Mouse (Mus musculus) bone marrow, adult 2 months (tissue): Measurements from ENCODE around the gene Ubash3b. TPM values are rescaled to one million over a fixed set of nuclear protein-coding genes. Genes with fewer than 3 reads are reported as not detected.

Source experiments
- H3K27ac ChIP-seq: fragments of 200-500 bp; 2 replicates; pipeline ENCODE4 v1.5.1; 2012; ENCODE audit warnings: low read depth, mild to moderate bottlenecking, control low read depth, inconsistent platforms, low read length; ENCODE audit not compliant: control insufficient read depth, poor library complexity, insufficient read depth
- H3K4me1 ChIP-seq: fragments of 200-500 bp; 2 replicates; pipeline ENCODE4 v1.6.1; 2011; ENCODE audit warnings: low read length; ENCODE audit not compliant: control insufficient read depth, insufficient read depth
- H3K4me3 ChIP-seq: fragments of 200-500 bp; replicated peaks from 2 replicates; pipeline ENCODE3; 2011; ENCODE audit warnings: mild to moderate bottlenecking, low read depth, low read length, control low read depth; ENCODE audit not compliant: control insufficient read depth
- CTCF ChIP-seq: fragments of 200-500 bp; IDR thresholded peaks from 2 replicates; pipeline ENCODE4 v1.5.1; 2011; ENCODE audit warnings: low read length, control low read depth; ENCODE audit not compliant: control insufficient read depth, insufficient read depth
- POLR2A ChIP-seq: fragments of 200-500 bp; IDR thresholded peaks from 2 replicates; pipeline ENCODE4 v1.6.1; 2011; ENCODE audit warnings: low read depth, mild to moderate bottlenecking, control low read depth, low read length, borderline replicate concordance; ENCODE audit not compliant: control insufficient read depth
- WGBS: fragments of 180-500 bp; shearing (Covaris S2); methylation state at CpG from one replicate; pipeline ENCODE4 v1.1.7; 2018; 5-methylcytosine and 5-hydroxymethylcytosine counted together
- polyA plus RNA-seq: library from polyadenylated mRNA; stranded (reverse); fragments of >200 nt; gene quantifications from 2 replicates; pipeline ENCODE4 v1.2.4, GENCODE M21; 2011; ENCODE audit warnings: low replicate concordance; ENCODE audit not compliant: missing spikeins, insufficient read depth, insufficient read length

Ubash3b gene
- polyA plus RNA-seq, 1 experiment, result 33.4 TPM

- no peak overlapping the region for H3K27ac ChIP-seq
- H3K4me1 ChIP-seq, result no peaks in the 10 kb centered on the region
- no peak overlapping the region for H3K4me3 ChIP-seq
- TF ChIP-seq POLR2A (no peak), CTCF (no peak)
- 81% methylated on average over 3 of the region's 3 CpGs for WGBS
Measured at GRCm38 (mm10) chr9:40961401-40961800, 200.1 kb downstream of the Ubash3b start.

Other genes starting within 250 kb of the Ubash3b start
- 0.82 and 3.4 TPM in 2 replicates for gene Jhy, start 197.6 kb downstream of the Ubash3b start, polyA plus RNA-seq
- 1.6 and 6.8 TPM in 2 replicates for gene Crtam, start 157.1 kb downstream of the Ubash3b start, polyA plus RNA-seq